Mouse (Mus musculus) cortical plate, adult 2 months (tissue): Measurements from ENCODE around the gene Hyal1.

ENCODE experiments used
- CTCF ChIP-seq: fragments of 200-500 bp; IDR thresholded peaks from 2 replicates; pipeline ENCODE4 v1.5.1; 2011; ENCODE audit warnings: mild to moderate bottlenecking, control low read depth, low read length; ENCODE audit not compliant: insufficient read depth; ENCODE audit errors: extremely low read depth
- POLR2A ChIP-seq: fragments of 200-500 bp; IDR thresholded peaks from 2 replicates; pipeline ENCODE4 v1.6.1; 2011; ENCODE audit warnings: mild to moderate bottlenecking, low read length, control low read depth; ENCODE audit not compliant: insufficient read depth; ENCODE audit errors: extremely low read depth

GRCm38 (mm10) chr9:107582509-107583062 lies 5.9 kb downstream of the Hyal1 start:
- TF ChIP-seq CTCF = no peak
- TF ChIP-seq POLR2A = no peak
